Mouse (Mus musculus): ENCODE measurements around the gene Prune1.

Gene Prune1

DNA sequence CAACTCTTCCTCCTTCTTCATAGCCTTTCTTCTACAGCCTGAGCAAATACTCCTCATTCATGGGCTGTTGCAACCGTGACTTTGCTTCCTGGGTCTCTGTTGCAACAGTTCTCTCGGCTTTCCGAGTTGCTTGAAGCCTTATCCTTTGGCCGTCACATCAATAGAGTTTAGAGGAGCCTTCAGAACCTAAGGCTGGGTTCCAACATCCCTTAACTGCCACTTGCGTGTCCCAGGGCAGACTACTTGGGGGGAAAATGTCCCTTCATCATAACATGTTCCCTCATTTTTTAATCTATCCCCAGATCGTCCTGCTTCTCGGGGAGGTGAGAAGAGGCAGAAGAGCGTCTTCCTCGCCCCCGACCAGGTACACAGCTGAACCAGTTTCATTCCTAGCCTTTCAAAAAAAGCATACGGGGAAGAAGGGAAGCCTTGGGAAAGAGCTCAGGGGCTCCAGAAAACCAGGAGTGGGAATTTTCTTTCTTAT lies 547 bp upstream of the Prune1 start:
- in situ Hi-C loops (cut with MboI; ENCODE audit: unreplicated experiment in 2 of 2) = no loop called here

DNA sequence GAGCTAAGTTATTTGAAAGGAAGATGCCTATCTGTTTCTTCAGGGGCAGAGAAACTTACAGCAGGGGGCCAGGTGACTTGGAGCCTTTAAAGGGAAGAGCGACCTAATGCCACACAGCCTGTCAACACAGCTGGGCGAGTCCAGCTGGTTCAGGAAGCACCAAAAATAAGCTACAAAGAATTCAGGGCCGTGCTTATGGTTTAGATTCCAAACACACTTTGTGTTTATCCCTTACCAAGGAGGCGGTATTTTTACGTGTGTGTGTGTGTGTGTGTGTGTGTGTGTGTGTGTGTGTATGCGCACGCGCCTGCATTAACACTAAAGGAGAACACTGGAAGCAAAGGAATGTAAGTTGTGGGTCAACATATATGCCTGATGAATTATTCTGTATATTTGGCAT lies 1.1 kb downstream of the Prune1 start:
- in situ Hi-C loops (cut with MboI; ENCODE audit: unreplicated experiment in 2 of 2) = no loop called here

DNA sequence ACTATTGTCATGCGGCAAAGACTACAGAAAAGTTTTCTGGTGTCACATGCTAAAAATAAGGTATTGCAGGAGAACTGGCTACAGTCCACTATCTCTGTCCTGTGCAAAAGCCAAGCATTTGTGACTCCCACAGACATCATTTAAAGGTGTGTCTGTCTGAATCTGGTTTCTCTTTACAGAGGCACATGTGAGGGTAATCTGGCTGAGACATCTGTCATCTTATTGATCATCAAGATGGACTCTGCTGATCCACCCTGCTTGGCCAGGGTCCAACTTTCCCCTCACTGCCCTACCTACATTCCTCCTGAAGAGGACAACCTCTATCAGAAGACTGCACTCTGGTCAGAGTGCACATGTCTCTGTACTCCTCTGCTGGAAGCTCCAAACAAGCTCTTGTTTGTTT lies 4.7 kb downstream of the Prune1 start:
- in situ Hi-C loops (cut with MboI; ENCODE audit: unreplicated experiment in 2 of 2) = no loop called here

DNA sequence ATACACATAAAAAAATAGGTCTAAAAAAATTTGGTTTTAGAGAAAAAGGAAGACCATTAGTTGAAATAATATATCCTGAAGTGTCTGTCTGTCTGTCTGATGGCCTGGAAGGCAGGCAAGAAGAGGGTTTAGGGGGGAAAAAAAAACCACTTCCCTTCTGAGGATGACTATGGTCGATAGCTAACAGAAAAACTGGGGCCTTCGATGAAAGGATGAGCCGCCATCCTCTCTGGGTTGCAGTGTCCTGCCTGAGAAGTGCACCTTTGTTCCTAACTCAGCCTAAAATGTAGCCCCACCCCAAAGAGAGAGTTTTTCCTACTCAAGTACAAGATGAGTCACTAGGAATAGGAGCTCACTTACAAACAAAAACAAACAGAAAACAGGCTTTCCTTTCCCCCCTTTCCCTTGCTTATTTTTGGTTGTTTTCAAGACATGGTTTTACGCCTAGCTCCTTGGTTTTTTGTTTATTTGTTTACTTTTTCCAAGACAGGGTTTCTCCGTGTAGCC lies 5.4 kb downstream of the Prune1 start:
- in situ Hi-C loops (cut with MboI; ENCODE audit: unreplicated experiment in 2 of 2) = no loop called here

DNA sequence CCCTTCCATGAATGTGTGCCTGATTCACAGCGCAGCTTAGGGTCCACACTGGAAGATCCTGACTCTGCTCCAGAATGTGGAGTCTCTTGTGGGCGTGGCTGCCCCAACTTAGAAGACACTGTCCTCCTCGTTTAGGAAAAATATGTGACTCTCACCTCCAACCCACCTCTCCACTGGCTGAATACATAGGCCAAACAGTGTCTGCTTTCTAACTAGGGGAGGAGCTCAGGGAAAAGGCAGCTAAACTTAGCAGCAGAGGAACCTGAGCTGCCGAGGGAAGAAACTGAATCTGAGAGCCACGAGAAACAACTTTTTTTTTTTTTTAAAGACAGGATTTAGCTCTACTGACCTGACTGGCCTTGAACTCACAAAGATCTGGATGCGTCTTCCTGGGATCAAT lies 6.7 kb downstream of the Prune1 start:
- in situ Hi-C loops (cut with MboI; ENCODE audit: unreplicated experiment in 2 of 2) = no loop called here

DNA sequence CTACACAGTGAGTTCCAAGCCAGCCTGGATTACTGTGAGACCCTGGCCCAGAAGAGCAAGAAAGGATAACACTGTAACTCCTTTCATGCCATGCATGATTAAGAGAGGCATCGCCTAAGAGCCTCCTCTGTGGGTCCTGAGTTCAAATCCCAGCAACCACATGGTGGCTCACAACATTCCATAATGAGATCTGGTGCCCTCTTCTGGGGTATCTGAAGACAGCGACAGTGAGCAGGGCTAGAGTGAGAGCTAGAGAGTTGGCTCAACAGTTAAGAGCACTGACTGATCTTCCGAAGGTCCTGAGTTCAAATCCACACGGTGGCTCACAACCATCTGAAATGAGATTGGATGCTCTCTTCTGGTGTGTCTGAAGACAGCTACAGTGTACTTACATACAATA lies 7.4 kb downstream of the Prune1 start:
- in situ Hi-C loops (cut with MboI; ENCODE audit: unreplicated experiment in 2 of 2) = loop anchor here in 1 of 2 experiments (25.0 kb wide), 1 partner anchor 137 kb away; the partner anchor contains the start of genes Lysmd1, Scnm1 and Tnfaip8l2

DNA sequence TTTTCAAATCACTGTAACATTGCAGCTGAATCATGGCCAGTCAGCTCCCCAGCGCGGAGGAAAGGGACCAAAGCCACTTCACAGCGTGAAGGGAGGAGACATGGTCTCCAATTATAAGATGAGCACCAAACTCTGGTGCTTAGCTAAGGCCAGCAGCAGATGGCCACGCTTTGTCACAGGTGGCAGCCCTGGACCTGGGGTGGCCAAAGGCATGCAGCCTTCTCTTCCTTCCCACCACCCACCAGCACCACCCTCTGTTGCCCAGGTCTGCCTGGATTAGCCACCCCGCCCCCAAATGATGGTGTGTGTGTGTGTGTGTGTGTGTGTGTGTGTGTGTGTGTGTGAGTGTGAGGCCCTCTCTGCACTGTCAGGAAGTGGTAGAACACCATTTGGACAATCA lies 8.4 kb downstream of the Prune1 start:
- in situ Hi-C loops (cut with MboI; ENCODE audit: unreplicated experiment in 2 of 2) = loop anchor here in 1 of 2 experiments (25.0 kb wide), 1 partner anchor 136 kb away; the partner anchor contains the start of genes Lysmd1, Scnm1 and Tnfaip8l2

DNA sequence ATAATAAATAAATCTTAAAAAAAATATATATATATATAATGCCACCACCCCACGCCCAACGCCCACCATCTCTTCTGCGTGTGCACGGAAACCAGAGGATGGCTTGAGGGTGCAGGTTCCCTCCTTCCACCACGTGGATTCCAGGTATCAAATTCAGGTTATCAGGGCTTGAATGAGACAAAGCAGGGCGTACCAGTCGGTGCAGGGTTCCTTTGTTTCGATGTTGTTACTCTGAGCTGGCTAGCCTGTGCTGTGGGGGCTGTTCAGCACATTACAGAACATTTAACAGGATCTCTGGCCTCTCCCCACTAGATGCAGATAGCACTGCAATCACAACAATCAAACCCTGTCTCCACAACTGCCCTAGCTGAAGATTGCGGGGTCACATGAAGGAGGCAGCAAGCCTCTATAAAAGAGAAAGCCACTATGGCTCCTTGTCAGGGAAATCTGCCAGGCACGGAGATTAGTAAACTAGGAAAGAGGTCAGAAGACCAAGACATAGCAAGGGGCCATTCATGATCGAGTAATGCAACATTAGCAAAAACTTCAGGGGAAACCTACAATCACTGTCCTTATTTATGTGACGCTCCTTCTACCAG lies 11.0 kb downstream of the Prune1 start:
- in situ Hi-C loops (cut with MboI; ENCODE audit: unreplicated experiment in 2 of 2) = loop anchor here in 1 of 2 experiments (25.0 kb wide), 1 partner anchor 134 kb away; the partner anchor contains the start of genes Lysmd1, Scnm1 and Tnfaip8l2

DNA sequence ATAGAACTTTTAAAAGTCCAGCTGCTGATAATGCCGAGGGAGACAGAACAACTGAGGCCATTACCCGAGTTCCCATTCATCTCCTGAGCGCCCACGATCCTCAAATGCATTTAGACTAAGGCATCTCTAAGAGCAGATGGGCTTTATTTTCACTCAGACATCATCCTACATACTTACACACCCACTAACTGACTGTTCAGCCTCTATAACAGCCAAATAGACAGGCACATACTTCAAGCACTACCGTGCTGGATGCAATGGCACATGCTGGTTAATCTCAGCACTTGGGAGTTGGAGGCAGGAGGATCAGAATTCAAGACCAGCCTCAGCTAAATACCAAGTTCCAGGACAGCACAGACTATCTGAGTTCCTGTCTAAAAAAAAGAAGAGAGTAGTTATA lies 12.1 kb downstream of the Prune1 start:
- in situ Hi-C loops (cut with MboI; ENCODE audit: unreplicated experiment in 2 of 2) = loop anchor here (5.0 to 25.0 kb wide), 2 partner anchors 57 to 132 kb away; partner anchors contain the start of genes Lysmd1 (in 1 of the 2), Scnm1 (in 1 of the 2) and Tnfaip8l2 (in 1 of the 2)

DNA sequence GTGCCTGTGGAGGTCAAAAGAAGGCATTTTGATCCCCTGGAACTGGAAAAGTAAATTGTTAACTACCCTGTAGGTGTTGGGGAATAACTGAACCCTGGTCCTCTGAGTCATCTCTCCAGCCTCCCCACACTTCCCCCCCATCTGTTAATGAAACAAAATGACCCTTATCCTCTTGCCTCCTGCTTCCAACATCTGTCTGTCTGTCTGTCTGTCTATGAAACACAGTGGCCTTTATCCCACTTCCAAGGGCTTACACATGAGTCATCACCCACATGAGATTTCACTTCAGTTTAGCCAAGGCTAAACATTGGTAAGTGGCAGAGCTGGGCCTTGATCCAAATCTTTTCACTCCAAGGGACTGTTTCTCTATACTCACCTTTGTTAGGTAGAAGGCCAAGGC lies 14.0 kb downstream of the Prune1 start:
- in situ Hi-C loops (cut with MboI; ENCODE audit: unreplicated experiment in 2 of 2) = loop anchor here (5.0 to 25.0 kb wide), 2 partner anchors 56 to 131 kb away; partner anchors contain the start of genes Lysmd1 (in 1 of the 2), Scnm1 (in 1 of the 2) and Tnfaip8l2 (in 1 of the 2)

DNA sequence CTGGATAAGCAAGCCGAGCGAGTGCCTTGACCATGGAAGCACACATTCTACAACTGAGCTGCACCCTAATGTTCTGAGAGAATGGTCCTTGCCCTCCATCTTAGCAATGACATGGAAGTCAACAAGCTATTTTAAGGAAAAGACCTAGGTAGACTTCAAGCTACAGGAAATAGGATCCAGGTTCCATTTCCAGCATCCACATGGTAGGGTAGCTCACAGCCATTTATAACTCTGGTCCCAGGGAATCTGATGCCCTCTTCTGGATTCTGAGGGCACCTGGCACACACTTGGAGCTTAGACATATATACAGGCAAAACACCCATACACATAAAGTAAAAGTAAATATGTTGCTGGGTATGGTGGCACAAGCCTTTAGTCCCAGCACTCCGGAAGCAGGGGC lies 15.8 kb downstream of the Prune1 start:
- in situ Hi-C loops (cut with MboI; ENCODE audit: unreplicated experiment in 2 of 2) = loop anchor here (5.0 to 25.0 kb wide), 2 partner anchors 54 to 129 kb away; partner anchors contain the start of genes Lysmd1 (in 1 of the 2), Scnm1 (in 1 of the 2) and Tnfaip8l2 (in 1 of the 2)

DNA sequence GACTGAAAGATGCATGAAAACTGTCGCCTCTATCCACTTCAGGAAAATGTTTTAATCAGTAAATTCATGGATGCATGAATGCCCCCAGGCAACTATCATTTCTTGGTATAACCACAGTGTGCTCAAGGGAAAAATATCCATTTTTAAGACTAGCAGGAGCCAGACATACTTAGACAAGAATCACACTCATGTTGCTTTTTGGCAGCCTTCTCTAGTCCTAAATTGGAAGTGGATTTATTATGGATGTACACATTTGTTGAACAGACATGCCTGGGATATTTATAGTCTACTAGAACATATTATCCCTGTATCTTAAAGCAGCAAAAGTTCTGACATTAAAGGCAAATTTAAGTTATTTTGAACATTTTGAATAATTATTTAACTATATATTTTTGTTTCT lies 17.2 kb downstream of the Prune1 start:
- in situ Hi-C loops (cut with MboI; ENCODE audit: unreplicated experiment in 2 of 2) = loop anchor here (5.0 to 25.0 kb wide), 4 partner anchors 52 to 202 kb away; partner anchors contain the start of genes Tnfaip8l2 (in 2 of the 2), Lysmd1 (in 1 of the 2) and Scnm1 (in 1 of the 2)

DNA sequence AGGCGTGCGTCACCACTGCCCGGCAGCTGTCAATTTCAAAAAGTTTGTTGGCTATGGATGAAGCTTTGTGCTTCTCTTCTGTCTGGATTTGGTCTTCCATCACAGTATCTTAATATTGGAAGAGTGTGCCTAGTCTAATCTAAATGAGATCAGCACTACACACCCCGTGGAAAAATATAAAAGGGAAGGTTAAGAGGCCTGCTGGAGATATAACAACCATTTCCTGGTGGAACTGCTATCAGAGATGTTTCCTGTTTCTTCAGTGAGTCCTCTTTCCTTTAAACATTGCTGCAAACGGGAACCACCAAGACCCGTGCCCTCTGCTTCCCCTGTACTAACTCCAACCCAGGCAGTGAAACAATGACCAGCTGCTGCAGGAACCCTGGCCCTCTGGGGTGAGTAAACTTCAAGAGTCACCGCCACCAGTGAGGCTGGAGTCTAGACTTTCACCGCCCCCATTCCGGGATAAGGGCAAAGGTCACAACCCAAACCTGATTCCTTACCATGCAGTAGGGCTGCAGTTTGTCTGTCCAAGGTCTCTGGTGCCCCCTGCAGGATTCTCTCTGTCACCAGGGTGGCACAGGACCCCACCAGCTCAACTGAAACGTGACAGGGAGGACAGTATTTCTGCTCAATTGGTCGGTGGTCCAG lies 18.7 kb downstream of the Prune1 start:
- in situ Hi-C loops (cut with MboI; ENCODE audit: unreplicated experiment in 2 of 2) = loop anchor here (5.0 to 25.0 kb wide), 3 partner anchors 121 to 201 kb away; partner anchors contain the start of genes Tnfaip8l2 (in 2 of the 2), Lysmd1 (in 1 of the 2) and Scnm1 (in 1 of the 2)

DNA sequence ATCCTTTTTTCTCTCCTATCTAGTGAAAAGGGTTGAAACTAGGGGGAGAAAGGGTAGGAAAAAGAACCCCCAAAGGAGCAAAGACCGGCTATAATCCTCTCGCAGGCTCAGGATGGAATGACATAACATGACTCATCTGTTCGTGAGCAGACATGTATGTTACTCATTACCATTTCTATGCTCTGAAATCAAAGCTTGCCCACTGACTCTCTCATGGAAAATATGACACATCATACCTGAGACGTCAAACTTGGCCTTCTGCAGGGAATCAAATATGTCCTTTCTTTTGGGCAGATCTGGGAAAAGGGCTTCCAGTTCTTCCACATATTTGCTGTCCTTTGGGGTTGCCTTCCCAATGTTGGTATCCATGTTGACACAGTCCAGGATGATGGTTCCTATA lies 19.9 kb downstream of the Prune1 start:
- in situ Hi-C loops (cut with MboI; ENCODE audit: unreplicated experiment in 2 of 2) = loop anchor here (5.0 to 25.0 kb wide), 3 partner anchors 120 to 200 kb away; partner anchors contain the start of genes Tnfaip8l2 (in 2 of the 2), Lysmd1 (in 1 of the 2) and Scnm1 (in 1 of the 2)

DNA sequence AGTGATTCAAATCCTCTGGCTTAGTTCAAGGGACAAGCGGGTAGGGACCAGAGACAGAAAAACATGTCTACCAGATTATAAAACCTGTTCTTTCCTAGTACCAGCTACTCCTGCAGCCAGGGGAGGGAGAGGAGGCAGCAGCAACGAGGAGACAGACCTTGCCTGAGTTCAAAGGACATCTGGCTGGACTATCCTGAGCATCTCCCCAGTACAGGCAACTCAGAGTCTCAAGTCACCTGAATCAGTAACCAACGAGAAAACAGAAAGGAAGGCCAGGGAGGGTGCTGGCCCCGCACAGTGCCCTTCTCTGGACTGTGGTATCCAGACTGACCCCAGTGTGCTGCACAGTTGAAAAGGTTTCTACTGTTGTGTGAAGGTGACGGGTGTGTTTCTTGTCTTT lies 24.9 kb downstream of the Prune1 start:
- in situ Hi-C loops (cut with MboI; ENCODE audit: unreplicated experiment in 2 of 2) = loop anchor here in 1 of 2 experiments (25.0 kb wide), 1 partner anchor 120 kb away; the partner anchor contains the start of genes Lysmd1, Scnm1 and Tnfaip8l2

DNA sequence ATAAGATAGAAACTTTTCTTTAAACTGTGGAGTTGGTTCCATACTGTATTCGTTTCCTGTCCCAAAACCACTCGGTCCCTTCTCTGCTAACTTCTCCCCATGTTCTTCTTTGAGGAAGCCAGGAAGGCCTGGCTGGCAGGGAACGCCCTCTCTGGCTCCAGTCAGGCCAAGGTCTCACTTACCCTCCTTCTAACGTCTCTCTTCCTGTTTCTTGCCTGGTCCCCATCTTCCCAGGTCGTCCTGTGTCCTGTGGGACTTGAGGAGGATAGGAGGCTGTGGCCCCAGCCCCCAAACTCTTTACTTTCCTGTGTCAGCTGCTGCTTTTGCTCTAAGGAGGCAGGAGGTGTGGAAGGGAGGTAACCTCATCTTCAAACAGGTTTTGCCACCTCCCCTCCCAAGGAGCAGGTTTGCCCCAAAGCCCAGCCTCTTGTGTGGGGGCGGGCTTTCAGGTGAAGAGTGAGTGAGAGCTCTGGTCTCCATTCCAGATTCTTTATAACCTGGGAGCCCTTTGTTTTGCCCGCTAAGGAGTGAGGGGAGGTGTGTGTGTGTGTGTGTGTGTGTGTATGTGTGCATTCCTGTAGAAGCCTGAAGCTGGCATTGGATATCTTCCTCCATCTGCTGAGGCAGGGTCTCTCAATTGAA lies 31.0 kb downstream of the Prune1 start, which contains the start of gene Bnipl:
Gene Bnipl (minus strand): TSS at position 411 of the 642 bp plus-strand sequence.
- in situ Hi-C loops (cut with MboI; ENCODE audit: unreplicated experiment in 2 of 2) = loop anchor here in 1 of 2 experiments (25.0 kb wide), 1 partner anchor 114 kb away; the partner anchor contains the start of genes Lysmd1, Scnm1 and Tnfaip8l2

DNA sequence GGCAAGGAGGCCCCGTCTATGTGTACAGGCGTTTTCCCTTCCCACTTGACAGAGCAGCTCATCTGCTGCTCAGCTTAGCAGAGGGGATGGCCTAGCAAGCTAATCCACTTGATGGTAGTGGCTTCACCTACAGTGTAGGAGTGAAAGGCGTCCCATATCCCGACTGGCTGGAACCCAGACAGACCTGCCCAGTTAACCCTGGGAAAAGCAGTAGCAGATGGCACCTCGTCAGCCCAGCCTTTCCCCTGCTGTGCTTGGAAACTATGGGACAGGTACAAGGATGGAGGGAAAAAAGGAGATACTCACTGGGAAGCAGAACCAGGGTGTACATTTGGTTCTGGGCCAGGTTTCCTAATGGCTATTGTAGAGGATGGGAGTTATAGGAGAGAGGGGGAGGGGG lies 31.5 kb downstream of the Prune1 start:
- in situ Hi-C loops (cut with MboI; ENCODE audit: unreplicated experiment in 2 of 2) = loop anchor here in 1 of 2 experiments (25.0 kb wide), 1 partner anchor 113 kb away; the partner anchor contains the start of genes Lysmd1, Scnm1 and Tnfaip8l2

DNA sequence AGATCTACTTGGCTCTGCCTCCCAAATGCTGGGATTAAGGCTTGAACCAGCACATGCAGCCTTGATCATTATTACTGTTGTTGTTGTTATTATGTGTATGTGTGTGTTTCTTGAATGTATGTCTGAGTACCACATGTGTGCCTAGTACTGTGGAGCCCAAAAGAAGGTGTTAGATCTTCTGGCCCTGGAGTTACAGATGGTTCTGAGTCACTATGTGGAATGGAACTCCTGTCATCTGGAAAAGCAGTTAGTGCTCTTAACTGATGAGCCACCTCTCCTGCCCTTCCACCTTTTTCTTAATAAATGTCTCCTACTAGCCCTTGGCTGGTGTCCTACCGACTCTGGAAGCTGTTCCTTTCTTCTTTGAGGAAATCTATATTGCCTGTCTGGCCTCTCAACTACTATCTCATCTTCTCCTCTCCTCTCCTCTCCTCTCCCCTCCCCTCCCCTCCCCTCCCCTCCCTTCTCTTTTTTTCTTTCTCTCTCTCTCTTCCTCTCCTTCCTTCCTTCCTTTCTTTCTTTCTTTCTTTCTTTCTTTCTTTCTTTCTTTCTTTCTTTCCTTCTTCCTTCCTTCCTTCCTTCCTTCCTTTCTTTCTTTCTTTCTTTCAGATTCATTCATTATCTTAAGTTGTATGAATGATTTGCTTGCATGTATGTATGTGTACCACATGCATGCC lies 34.1 kb downstream of the Prune1 start:
- in situ Hi-C loops (cut with MboI; ENCODE audit: unreplicated experiment in 2 of 2) = no loop called here

DNA sequence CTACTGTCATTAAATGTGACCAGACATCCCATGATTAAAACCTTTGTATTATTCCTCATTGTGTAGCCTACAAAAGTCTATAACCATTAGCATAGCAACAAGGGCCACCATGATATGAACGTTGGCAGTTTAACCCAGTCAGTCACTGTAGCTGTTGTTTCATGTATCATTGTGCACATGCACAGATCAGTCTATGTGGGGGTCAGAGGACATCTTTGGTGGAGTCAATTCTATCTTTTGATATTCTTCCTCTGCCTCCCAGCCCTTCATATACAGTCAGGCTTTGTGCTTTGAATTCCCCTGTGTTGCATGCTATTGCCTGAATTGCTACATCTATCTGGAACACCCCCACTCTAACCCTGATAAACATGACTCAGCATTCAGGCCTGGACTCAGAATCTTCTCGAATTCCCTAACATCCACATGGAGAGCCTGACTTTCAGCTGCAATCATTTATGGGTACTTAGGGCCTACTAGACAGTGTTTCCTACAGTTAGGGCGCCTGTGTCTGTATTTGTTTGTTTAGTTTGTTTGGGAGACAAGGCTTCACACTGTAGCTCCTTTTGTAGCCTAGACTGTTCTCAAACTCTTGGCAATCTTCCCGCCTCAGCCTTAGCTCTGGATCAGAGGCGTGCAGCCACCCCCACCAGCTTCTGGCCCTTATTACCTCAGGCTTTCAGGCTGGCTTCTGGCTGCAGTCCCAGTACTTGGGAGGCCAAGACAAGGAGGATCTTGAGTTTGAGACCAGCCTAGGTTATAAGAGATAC lies 35.2 kb downstream of the Prune1 start:
- in situ Hi-C loops (cut with MboI; ENCODE audit: unreplicated experiment in 2 of 2) = no loop called here

Data from v-Abl transformed pro-B cells (cell line).